Mouse (Mus musculus): ENCODE results near the gene Zkscan14.
A peak's percentile ranks its signal among the peaks of the same experiment; 100 is the strongest.

Zkscan14 gene

GRCm38 (mm10) chr5:145202446-145202845 is 778 bp upstream of the Zkscan14 start:
- no peak for DNase-seq (ENCODE audit: low read depth, low spot score)

- no peak for DNase-seq (ENCODE audit: low read depth, low spot score)
Measured at GRCm38 (mm10) chr5:145200387-145200786, 1.3 kb downstream of the Zkscan14 start.

GRCm38 (mm10) chr5:145191962-145192361 is 9.7 kb downstream of the Zkscan14 start, which contains the start of gene Atp5j2:
Gene Atp5j2, minus strand, starts transcription at chr5:145192062.
- no peak for DNase-seq (ENCODE audit: low read depth, low spot score)

- DNase-seq (ENCODE audit: low read depth, low spot score), result peak; percentile 79
Measured at GRCm38 (mm10) chr5:145190875-145191798, 10.5 kb downstream of the Zkscan14 start.

- no peak for DNase-seq (ENCODE audit: low read depth, low spot score)
Measured at GRCm38 (mm10) chr5:145190373-145190772, 11.3 kb downstream of the Zkscan14 start.

GRCm38 (mm10) chr5:145189416-145189815 is 12.3 kb downstream of the Zkscan14 start:
- DNase-seq (ENCODE audit: low read depth, low spot score), result no peak

- no peak for DNase-seq (ENCODE audit: low read depth, low spot score)
Measured at GRCm38 (mm10) chr5:145185244-145185643, 16.4 kb downstream of the Zkscan14 start.

GRCm38 (mm10) chr5:145178461-145178980 is 23.1 kb downstream of the Zkscan14 start:
- DNase-seq (ENCODE audit: low read depth, low spot score), result no peak

GRCm38 (mm10) chr5:145167306-145167661 is 34.4 kb downstream of the Zkscan14 start:
- DNase-seq (ENCODE audit: low read depth, low spot score), result no peak

- DNase-seq (ENCODE audit: low read depth, low spot score), result peak; percentile 99
Measured at GRCm38 (mm10) chr5:145166536-145167305, 34.9 kb downstream of the Zkscan14 start, which contains the start of the genes Ptcd1 and Cpsf4. Gene Ptcd1, minus strand, starts transcription at chr5:145167108. Gene Cpsf4, plus strand, starts transcription at chr5:145167213.

GRCm38 (mm10) chr5:145165184-145165583 is 36.5 kb downstream of the Zkscan14 start:
- DNase-seq (ENCODE audit: low read depth, low spot score), result no peak

- no peak for DNase-seq (ENCODE audit: low read depth, low spot score)
Measured at GRCm38 (mm10) chr5:145164710-145165109, 37.0 kb downstream of the Zkscan14 start.

- DNase-seq (ENCODE audit: low read depth, low spot score), result no peak
Measured at GRCm38 (mm10) chr5:145161361-145161760, 40.3 kb downstream of the Zkscan14 start.

GRCm38 (mm10) chr5:145152690-145153089 is 49.0 kb downstream of the Zkscan14 start:
- no peak for DNase-seq (ENCODE audit: low read depth, low spot score)

GRCm38 (mm10) chr5:145149294-145149693 is 52.4 kb downstream of the Zkscan14 start:
- no peak for DNase-seq (ENCODE audit: low read depth, low spot score)

- no peak for DNase-seq (ENCODE audit: low read depth, low spot score)
Measured at GRCm38 (mm10) chr5:145147748-145148147, 53.9 kb downstream of the Zkscan14 start.
